Mouse (Mus musculus): ENCODE measurements around the gene Tbc1d15. TPM values are rescaled to one million over a fixed set of nuclear protein-coding genes. Genes with fewer than 3 reads are reported as not detected.

Gene Tbc1d15
- polyA plus RNA-seq, 1 experiment, result 0.50 TPM

GRCm38 (mm10) chr10:115284170-115284569 is 32.9 kb upstream of the Tbc1d15 start:
- peaks cover 20% of the 10 kb centered on the region for H3K36me3 ChIP-seq (ENCODE audit: control insufficient read depth)
- TF ChIP-seq GATA1 (IDR thresholded peaks at IDR 0.05; ENCODE audit: low read length), result no peak
- no peak for TF ChIP-seq TAL1 (IDR thresholded peaks at IDR 0.05; ENCODE audit: low read length)
- H3K4me1 ChIP-seq (ENCODE audit: control insufficient read depth), result no peaks in the 10 kb centered on the region
- H3K4me3 ChIP-seq (replicated peaks), result no peak overlapping the region
- H3K27me3 ChIP-seq (ENCODE audit: control insufficient read depth), result no peaks in the 10 kb centered on the region
- no peaks in the 10 kb centered on the region for H3K9me3 ChIP-seq (ENCODE audit: control insufficient read depth, low read length)

GRCm38 (mm10) chr10:115281381-115281780 is 30.1 kb upstream of the Tbc1d15 start:
- H3K9me3 ChIP-seq (ENCODE audit: control insufficient read depth, low read length), result no peaks in the 10 kb centered on the region
- no peaks in the 10 kb centered on the region for H3K27me3 ChIP-seq (ENCODE audit: control insufficient read depth)
- H3K4me1 ChIP-seq (ENCODE audit: control insufficient read depth), result no peaks in the 10 kb centered on the region
- H3K36me3 ChIP-seq (ENCODE audit: control insufficient read depth), result peaks cover 2% of the 10 kb centered on the region
- no peak for TF ChIP-seq GATA1 (IDR thresholded peaks at IDR 0.05; ENCODE audit: low read length)
- no peak for TF ChIP-seq TAL1 (IDR thresholded peaks at IDR 0.05; ENCODE audit: low read length)
- H3K4me3 ChIP-seq (replicated peaks), result no peak overlapping the region

GRCm38 (mm10) chr10:115271649-115272048 is 20.4 kb upstream of the Tbc1d15 start:
- Histone ChIP-seq H3K27me3 (ENCODE audit: control insufficient read depth) (no peaks in the 10 kb centered on the region), H3K36me3 (ENCODE audit: control insufficient read depth) (no peaks in the 10 kb centered on the region), H3K4me1 (ENCODE audit: control insufficient read depth) (no peaks in the 10 kb centered on the region), H3K9me3 (ENCODE audit: control insufficient read depth, low read length) (no peaks in the 10 kb centered on the region), H3K4me3 (replicated peaks) (no peak overlapping the region)
- no peak for TF ChIP-seq TAL1 (IDR thresholded peaks at IDR 0.05; ENCODE audit: low read length)
- no peak for TF ChIP-seq GATA1 (IDR thresholded peaks at IDR 0.05; ENCODE audit: low read length)

GRCm38 (mm10) chr10:115270612-115271390 is 19.5 kb upstream of the Tbc1d15 start:
- H3K4me1 ChIP-seq (ENCODE audit: control insufficient read depth), result no peaks in the 10 kb centered on the region
- no peaks in the 10 kb centered on the region for H3K27me3 ChIP-seq (ENCODE audit: control insufficient read depth)
- no peak overlapping the region for H3K4me3 ChIP-seq (replicated peaks)
- no peaks in the 10 kb centered on the region for H3K9me3 ChIP-seq (ENCODE audit: control insufficient read depth, low read length)
- no peaks in the 10 kb centered on the region for H3K36me3 ChIP-seq (ENCODE audit: control insufficient read depth)
- TF ChIP-seq TAL1 (IDR thresholded peaks at IDR 0.05; ENCODE audit: low read length) (no peak), GATA1 (IDR thresholded peaks at IDR 0.05; ENCODE audit: low read length) (no peak)

- Histone ChIP-seq H3K4me1 (ENCODE audit: control insufficient read depth) (no peaks in the 10 kb centered on the region), H3K4me3 (replicated peaks) (no peak overlapping the region), H3K27me3 (ENCODE audit: control insufficient read depth) (no peaks in the 10 kb centered on the region), H3K9me3 (ENCODE audit: control insufficient read depth, low read length) (peaks cover 7% of the 10 kb centered on the region), H3K36me3 (ENCODE audit: control insufficient read depth) (no peaks in the 10 kb centered on the region)
- TF ChIP-seq TAL1 (IDR thresholded peaks at IDR 0.05; ENCODE audit: low read length), result no peak
- TF ChIP-seq GATA1 (IDR thresholded peaks at IDR 0.05; ENCODE audit: low read length), result no peak
These were observed 11.8 kb upstream of the Tbc1d15 start for GRCm38 (mm10) chr10:115262926-115263562.

GRCm38 (mm10) chr10:115262261-115262660 is 11.0 kb upstream of the Tbc1d15 start:
- H3K36me3 ChIP-seq (ENCODE audit: control insufficient read depth), result no peaks in the 10 kb centered on the region
- no peak overlapping the region for H3K4me3 ChIP-seq (replicated peaks)
- no peaks in the 10 kb centered on the region for H3K4me1 ChIP-seq (ENCODE audit: control insufficient read depth)
- no peaks in the 10 kb centered on the region for H3K27me3 ChIP-seq (ENCODE audit: control insufficient read depth)
- peaks cover 7% of the 10 kb centered on the region for H3K9me3 ChIP-seq (ENCODE audit: control insufficient read depth, low read length)
- TF ChIP-seq TAL1 (IDR thresholded peaks at IDR 0.05; ENCODE audit: low read length), result no peak
- TF ChIP-seq GATA1 (IDR thresholded peaks at IDR 0.05; ENCODE audit: low read length), result no peak

- no peaks in the 10 kb centered on the region for H3K27me3 ChIP-seq (ENCODE audit: control insufficient read depth)
- no peaks in the 10 kb centered on the region for H3K36me3 ChIP-seq (ENCODE audit: control insufficient read depth)
- H3K4me1 ChIP-seq (ENCODE audit: control insufficient read depth), result no peaks in the 10 kb centered on the region
- no peak for TF ChIP-seq TAL1 (IDR thresholded peaks at IDR 0.05; ENCODE audit: low read length)
- no peak overlapping the region for H3K4me3 ChIP-seq (replicated peaks)
- peaks cover 7% of the 10 kb centered on the region for H3K9me3 ChIP-seq (ENCODE audit: control insufficient read depth, low read length)
These were observed 10.2 kb upstream of the Tbc1d15 start for GRCm38 (mm10) chr10:115261428-115261827.

- Histone ChIP-seq H3K4me1 (ENCODE audit: control insufficient read depth) (peaks cover 16% of the 10 kb centered on the region), H3K4me3 (replicated peaks) (no peak overlapping the region), H3K36me3 (ENCODE audit: control insufficient read depth) (no peaks in the 10 kb centered on the region), H3K9me3 (ENCODE audit: control insufficient read depth, low read length) (peaks cover 7% of the 10 kb centered on the region), H3K27me3 (ENCODE audit: control insufficient read depth) (no peaks in the 10 kb centered on the region; the same call in 1 of the 2 replicates)
- TF ChIP-seq GATA1 (IDR thresholded peaks at IDR 0.05; ENCODE audit: low read length) (no peak), TAL1 (IDR thresholded peaks at IDR 0.05; ENCODE audit: low read length) (no peak)
These were observed 4.9 kb upstream of the Tbc1d15 start for GRCm38 (mm10) chr10:115256162-115256561.

- peaks cover 35% of the 10 kb centered on the region for H3K4me1 ChIP-seq (ENCODE audit: control insufficient read depth)
- no peaks in the 10 kb centered on the region; the same call in 1 of the 2 replicates for H3K27me3 ChIP-seq (ENCODE audit: control insufficient read depth)
- no peak overlapping the region for H3K4me3 ChIP-seq (replicated peaks)
- no peak for TF ChIP-seq TAL1 (IDR thresholded peaks at IDR 0.05; ENCODE audit: low read length)
- no peaks in the 10 kb centered on the region for H3K9me3 ChIP-seq (ENCODE audit: control insufficient read depth, low read length)
- H3K36me3 ChIP-seq (ENCODE audit: control insufficient read depth), result no peaks in the 10 kb centered on the region; the same call in none of the 2 replicates
These were observed 2.3 kb upstream of the Tbc1d15 start for GRCm38 (mm10) chr10:115253521-115253920.
